Comparison of ENCODE assay signal across 9 mouse cellular contexts in genomic region chr11:82950736-82951481, GRCm38 (mm10). TPM values are rescaled to one million over a fixed set of nuclear protein-coding genes. Genes with fewer than 3 reads are reported as not detected.
A peak's percentile ranks its signal among the peaks of the same experiment; 100 is the strongest.
DNase-seq lines count a peak whose midpoint lies in the region; ATAC-seq lines count a peak whose summit lies in the region.
"Had no signal": no experiment of that assay in that cellular context is flagged by ENCODE, and none has a peak within 500 bp of the region (broad histone marks: within the 10 kb centered on the region; RNA-seq: fewer than 3 reads in every experiment).

Gene Slfn5 (plus strand): TSS chr11:82951349.

- H3K4me3 ChIP-seq in forebrain, embryonic 10.5 days = peak within 1 kb of the TSS; percentile 28
- no peak within 1 kb of the TSS for H3K4me3 ChIP-seq in forebrain, embryonic 14.5 days (ENCODE audit: low read depth, low read length)
- peak within 1 kb of the TSS; percentile 5; the same call in 1 of the 2 replicates for H3K4me3 ChIP-seq in hindbrain, embryonic 13.5 days
- H3K4me3 ChIP-seq in liver, embryonic 11.5 days (ENCODE audit: low read depth, low read length) = no peak within 1 kb of the TSS
- H3K4me3 ChIP-seq: erythroblast, embryonic 14.5 days had no signal

- 15% methylated on average over 10 of the region's 10 CpGs for WGBS in forebrain, embryonic 10.5 days
- WGBS in forebrain, embryonic 14.5 days = 14% methylated on average over 10 of the region's 10 CpGs
- WGBS in hindbrain, embryonic 13.5 days = 15% methylated on average over 10 of the region's 10 CpGs
- WGBS in liver, embryonic 11.5 days = 6% methylated on average over 10 of the region's 10 CpGs

- H3K36me3 ChIP-seq in forebrain, embryonic 10.5 days (replicated peaks) = no peaks in the 10 kb centered on the region
- H3K36me3 ChIP-seq in forebrain, embryonic 14.5 days (ENCODE audit: control insufficient read depth, insufficient read depth, low read length) = no peaks in the 10 kb centered on the region
- no peaks in the 10 kb centered on the region for H3K36me3 ChIP-seq in hindbrain, embryonic 13.5 days
- H3K36me3 ChIP-seq in liver, embryonic 11.5 days (ENCODE audit: control insufficient read depth, insufficient read depth, low read length) = no peaks in the 10 kb centered on the region

- peaks cover 15% of the 10 kb centered on the region for H3K4me1 ChIP-seq in forebrain, embryonic 10.5 days
- no peaks in the 10 kb centered on the region for H3K4me1 ChIP-seq in forebrain, embryonic 14.5 days (ENCODE audit: control insufficient read depth, insufficient read depth, low read length)
- H3K4me1 ChIP-seq in hindbrain, embryonic 13.5 days (replicated peaks) = peaks cover 9% of the 10 kb centered on the region; the same call in 1 of the 2 replicates
- peaks cover 10% of the 10 kb centered on the region; the same call in 1 of the 2 replicates for H3K4me1 ChIP-seq in liver, embryonic 11.5 days (replicated peaks; ENCODE audit: control insufficient read depth, insufficient read depth, low read length)

- H3K9me3 ChIP-seq in forebrain, embryonic 10.5 days = no peaks in the 10 kb centered on the region
- no peaks in the 10 kb centered on the region for H3K9me3 ChIP-seq in forebrain, embryonic 14.5 days (replicated peaks; ENCODE audit: control insufficient read depth, low read length)
- no peaks in the 10 kb centered on the region for H3K9me3 ChIP-seq in hindbrain, embryonic 13.5 days
- no peaks in the 10 kb centered on the region for H3K9me3 ChIP-seq in liver, embryonic 11.5 days (ENCODE audit: control insufficient read depth, low read length)

- DNase-seq in forebrain, embryonic 10.5 days (ENCODE audit: extremely low spot score, low spot score) = no peak
- DNase-seq in forebrain, embryonic 14.5 days (ENCODE audit: low spot score) = no peak
- DNase-seq in gastrocnemius, adult 8-10 months (ENCODE audit: low spot score in 2 of 2) = peak; percentile 31 to 54
- no peak for DNase-seq in liver, embryonic 11.5 days (ENCODE audit: low spot score)
- DNase-seq in right cerebral cortex, postnatal 4 days = no peak
- DNase-seq in testis, postnatal 14 days (ENCODE audit: low spot score) = no peak

- H3K27me3 ChIP-seq in forebrain, embryonic 10.5 days (ENCODE audit: poor library complexity, severe bottlenecking) = peaks cover 63% of the 10 kb centered on the region
- H3K27me3 ChIP-seq in forebrain, embryonic 14.5 days (replicated peaks; ENCODE audit: control insufficient read depth, insufficient read depth, low read length) = peaks cover 36% of the 10 kb centered on the region
- H3K27me3 ChIP-seq in hindbrain, embryonic 13.5 days = peaks cover 66% of the 10 kb centered on the region
- H3K27me3 ChIP-seq in liver, embryonic 11.5 days (replicated peaks; ENCODE audit: control insufficient read depth, insufficient read depth, low read length) = peaks cover 43% of the 10 kb centered on the region

- no peak within 1 kb of the TSS for H3K27ac ChIP-seq in forebrain, embryonic 10.5 days
- H3K27ac ChIP-seq in forebrain, embryonic 14.5 days (ENCODE audit: low read depth, low read length) = no peak within 1 kb of the TSS
- H3K27ac ChIP-seq in hindbrain, embryonic 13.5 days = no peak within 1 kb of the TSS
- no peak within 1 kb of the TSS for H3K27ac ChIP-seq in liver, embryonic 11.5 days (ENCODE audit: low read depth, low read length)

- no peak within 1 kb of the TSS for H3K9ac ChIP-seq in forebrain, embryonic 14.5 days (ENCODE audit: low read length)
- no peak within 1 kb of the TSS; the same call in 1 of the 2 replicates for H3K9ac ChIP-seq in hindbrain, embryonic 13.5 days
- no peak within 1 kb of the TSS for H3K9ac ChIP-seq in liver, embryonic 11.5 days (ENCODE audit: low read depth, low read length)

- H3K4me2 ChIP-seq in forebrain, embryonic 14.5 days (ENCODE audit: low read length) = no peak within 1 kb of the TSS
- H3K4me2 ChIP-seq in hindbrain, embryonic 13.5 days = 0 out of 2 replicates have a peak within 1 kb of the TSS, but pooled peaks have one; percentile 19
- peak within 1 kb of the TSS; percentile 50 for H3K4me2 ChIP-seq in liver, embryonic 11.5 days

- no peak for ATAC-seq in forebrain, embryonic 14.5 days
- ATAC-seq in hindbrain, embryonic 13.5 days (ENCODE audit: low FRiP score) = no peak
- ATAC-seq in liver, embryonic 11.5 days (replicated peaks; ENCODE audit: low FRiP score) = no peak
- no peak for ATAC-seq in monocyte, adult 5-6 weeks (replicated peaks; ENCODE audit: insufficient number of reproducible peaks, low FRiP score, low TSS enrichment, poor library complexity, severe bottlenecking)

RNA-seq across cellular contexts. Expression of gene Slfn5, which starts in this region (rescaled TPM):
- 0.31 and 0.38 TPM in 2 replicates for polyA plus RNA-seq in forebrain, embryonic 10.5 days (2016; fragmentation: Nextera tagmentation; extraction: Ambion mirVana)
- 0.41 and 0.52 TPM in 2 replicates for polyA plus RNA-seq in forebrain, embryonic 14.5 days (2014; fragmentation: Nextera tagmentation; extraction: Ambion mirVana)
- total RNA-seq in gastrocnemius, adult 8-10 months (2022) = 10 to 100 TPM; 10.1 to 16.3 (median 12.4) TPM
- polyA plus RNA-seq in hindbrain, embryonic 13.5 days (2015; fragmentation: Nextera tagmentation; extraction: Ambion mirVana) = 1.00 and 1.0 TPM in 2 replicates
- 0.49 and 0.86 TPM in 2 replicates for polyA plus RNA-seq in liver, embryonic 11.5 days (2014; fragmentation: Nextera tagmentation; extraction: Ambion mirVana)
- total RNA-seq in monocyte, adult 5-6 weeks (2017) = 16.5 to 25.2 TPM (median 20.3 TPM) in 3 replicates

Comparison
In these comparisons a context has a peak if more than half of its experiments do, and no peak if none do; other contexts are left out.
1. H3K4me3 ChIP-seq: peak in forebrain, embryonic 10.5 days (single experiment) and hindbrain, embryonic 13.5 days (single experiment); none in forebrain, embryonic 14.5 days (single experiment) and liver, embryonic 11.5 days (single experiment).
2. DNase-seq: peak in gastrocnemius, adult 8-10 months (2 of 2); none in forebrain, embryonic 10.5 days (single experiment), forebrain, embryonic 14.5 days (single experiment), liver, embryonic 11.5 days (single experiment), right cerebral cortex, postnatal 4 days (single experiment) and testis, postnatal 14 days (single experiment).